Mouse (Mus musculus) neural tube, embryonic 11.5 days (tissue): ENCODE data around the gene Plxdc2. TPM values are rescaled to one million over a fixed set of nuclear protein-coding genes. Genes with fewer than 3 reads are reported as not detected.
A peak's percentile ranks its signal among the peaks of the same experiment; 100 is the strongest.
"Not testable (repeated sequence)": the region's sequence is repeated elsewhere in the genome, so short reads cannot be mapped to it uniquely, and the experiment has no call there.

Experiments used
- ATAC-seq: fragments of 200-750 bp; cut with Nextera tagmentation; 2 replicates; pipeline ENCODE4 v1.8.0; 2017; ENCODE audit warnings: moderate number of reproducible peaks, mild to moderate bottlenecking, moderate TSS enrichment, moderate library complexity; ENCODE audit not compliant: insufficient read depth, low FRiP score, low TSS enrichment
- DNase-seq: peaks from one replicate; pipeline ENCODE4 v3.0.0-alpha.2; 2015; ENCODE audit warnings: low spot score
- H3K27ac ChIP-seq: fragments of 300-500 bp; sonication (generic); 2 replicates; pipeline ENCODE4 v1.5.1; 2014; ENCODE audit warnings: low read depth, mild to moderate bottlenecking, low read length
- H3K27me3 ChIP-seq: fragments of 300-500 bp; sonication (generic); 2 replicates; pipeline ENCODE4 v1.6.1; 2014; ENCODE audit warnings: mild to moderate bottlenecking, low read length, mixed read lengths; ENCODE audit not compliant: control insufficient read depth, insufficient read depth
- H3K36me3 ChIP-seq: fragments of 300-500 bp; sonication (generic); 2 replicates; pipeline ENCODE4 v1.6.1; 2014; ENCODE audit warnings: mild to moderate bottlenecking, low read length, moderate library complexity, mixed read lengths; ENCODE audit not compliant: control insufficient read depth, insufficient read depth
- H3K4me1 ChIP-seq: fragments of 300-500 bp; sonication (generic); 2 replicates; pipeline ENCODE4 v1.6.1; 2014; ENCODE audit warnings: low read length, mixed read lengths; ENCODE audit not compliant: control insufficient read depth, insufficient read depth
- H3K4me2 ChIP-seq: fragments of 300-500 bp; sonication (generic); 2 replicates; pipeline ENCODE4 v1.6.1; 2014; ENCODE audit warnings: low read depth, mild to moderate bottlenecking, moderate library complexity
- H3K4me3 ChIP-seq: fragments of 300-500 bp; sonication (generic); 2 replicates; pipeline ENCODE4 v1.5.1; 2014; ENCODE audit warnings: low read depth, low read length
- H3K9ac ChIP-seq: fragments of 300-500 bp; sonication (generic); 2 replicates; pipeline ENCODE4 v1.6.1; 2014; ENCODE audit warnings: mild to moderate bottlenecking, low read length
- H3K9me3 ChIP-seq: fragments of 300-500 bp; sonication (generic); 2 replicates; pipeline ENCODE4 v1.6.1; 2016; ENCODE audit warnings: low read length; ENCODE audit not compliant: control insufficient read depth
- whole genome bisulfite sequencing: fragments of 180-500 bp; shearing (Covaris S2); extraction: QIAGEN DNeasy Blood & Tissue Kit; methylation state at CpG from one replicate; pipeline ENCODE4 v1.1.7; 2014; 5-methylcytosine and 5-hydroxymethylcytosine counted together
- polyA plus RNA-seq: library from polyadenylated mRNA; unstranded; fragments of >200 nt; fragmentation: Nextera tagmentation; extraction: Ambion mirVana; gene quantifications from 2 replicates; pipeline ENCODE4 v1.2.1, GENCODE M21; 2014

Plxdc2 gene
- polyA plus RNA-seq, 1 experiment from 2014 or later: 22.2 TPM

DNA sequence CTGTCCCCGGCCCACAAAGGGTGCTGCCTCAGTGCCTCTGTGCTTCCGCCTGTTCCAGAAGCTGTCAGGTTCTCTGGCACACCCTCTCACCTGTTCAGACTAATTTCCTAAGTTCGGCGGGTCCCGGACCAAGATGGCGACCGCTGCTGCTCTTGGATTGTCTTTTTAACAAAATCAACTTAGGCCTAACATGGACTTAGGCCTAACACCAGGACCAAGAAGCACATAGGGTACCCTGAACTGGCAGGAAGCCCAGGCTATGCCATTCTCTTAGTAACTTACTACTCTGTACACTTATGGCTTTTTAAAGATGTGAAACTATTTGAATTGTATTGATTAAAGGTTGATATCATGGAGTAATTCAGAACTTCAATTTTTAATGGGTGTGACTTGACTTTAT lies 413.0 kb downstream of the Plxdc2 start:
- not testable (repeated sequence) for H3K9ac ChIP-seq, DNase-seq, H3K27me3 ChIP-seq, H3K4me2 ChIP-seq, H3K4me1 ChIP-seq, H3K4me3 ChIP-seq, ATAC-seq, H3K9me3 ChIP-seq, H3K27ac ChIP-seq, H3K36me3 ChIP-seq
- 98% methylated on average over 5 of the region's 7 CpGs for WGBS

DNA sequence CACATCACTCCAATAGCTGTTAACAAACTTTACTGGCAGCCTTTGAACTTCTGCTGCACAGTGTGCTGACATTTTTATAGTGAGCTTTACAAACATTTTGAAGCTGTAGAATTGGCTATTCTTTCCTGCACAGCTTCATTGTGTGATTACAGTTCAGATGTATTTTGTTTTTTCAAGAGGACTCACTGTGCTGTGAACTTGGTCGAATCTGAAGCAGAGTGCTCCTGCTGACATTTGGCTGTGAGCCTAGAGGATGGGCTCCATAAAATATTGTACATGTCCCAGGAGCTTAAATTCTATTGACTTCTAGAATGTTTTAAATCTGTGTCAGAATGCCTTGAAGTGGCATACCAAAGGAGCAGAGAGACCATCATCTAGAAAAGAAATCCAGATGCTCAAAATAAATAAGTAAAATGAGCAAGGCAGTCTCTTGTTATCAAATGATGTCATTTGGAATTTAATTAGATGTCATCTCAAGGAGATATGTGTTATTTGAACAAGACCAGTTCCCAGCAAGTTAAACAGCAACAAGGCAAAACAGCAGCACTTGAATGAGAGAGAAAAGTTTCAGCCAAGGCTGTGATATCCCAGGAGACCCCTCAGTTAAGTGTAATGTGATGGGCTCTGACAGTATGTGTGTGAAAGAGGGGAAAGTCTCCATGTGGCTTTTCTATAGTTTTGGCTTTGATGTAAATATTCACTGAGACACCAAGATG lies 417.5 kb downstream of the Plxdc2 start:
- 35% methylated on average over 1 of the region's 1 CpGs for WGBS
- Histone ChIP-seq H3K27me3 (no peaks in the 10 kb centered on the region), H3K27ac (no peak overlapping the region), H3K36me3 (no peaks in the 10 kb centered on the region), H3K4me3 (no peak overlapping the region), H3K4me1 (no peaks in the 10 kb centered on the region), H3K4me2 (no peak overlapping the region), H3K9me3 (no peaks in the 10 kb centered on the region), H3K9ac (no peak overlapping the region)
- DNase-seq (no peak), ATAC-seq (peak; percentile 35; the same call in 1 of the 2 replicates)

DNA sequence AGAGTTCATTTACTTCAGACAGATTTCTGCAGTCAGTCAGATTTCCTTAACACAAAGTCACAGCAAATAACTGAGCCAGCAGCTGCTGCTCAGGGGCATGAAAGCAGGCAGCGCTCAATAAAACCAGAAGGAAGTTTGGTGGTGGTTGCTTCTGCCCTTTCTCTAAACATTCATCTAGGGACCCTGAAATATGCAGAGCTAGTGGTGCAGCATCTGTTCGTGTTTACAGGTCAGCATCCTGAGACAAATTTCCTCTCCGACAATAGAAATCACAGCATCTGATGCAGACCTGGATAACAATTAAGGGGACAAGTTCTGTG lies 418.0 kb downstream of the Plxdc2 start:
- no peaks in the 10 kb centered on the region for H3K27me3 ChIP-seq
- H3K9ac ChIP-seq: no peak overlapping the region
- WGBS: 62% methylated on average over 3 of the region's 3 CpGs
- ATAC-seq (no peak), DNase-seq (no peak)
- H3K9me3 ChIP-seq: no peaks in the 10 kb centered on the region
- H3K4me1 ChIP-seq: no peaks in the 10 kb centered on the region
- no peak overlapping the region for H3K4me3 ChIP-seq
- no peak overlapping the region for H3K27ac ChIP-seq
- no peak overlapping the region for H3K4me2 ChIP-seq
- H3K36me3 ChIP-seq: no peaks in the 10 kb centered on the region

- Histone ChIP-seq H3K9ac (no peak overlapping the region), H3K9me3 (no peaks in the 10 kb centered on the region), H3K27me3 (no peaks in the 10 kb centered on the region), H3K4me2 (no peak overlapping the region), H3K4me1 (no peaks in the 10 kb centered on the region), H3K36me3 (no peaks in the 10 kb centered on the region), H3K4me3 (no peak overlapping the region), H3K27ac (no peak overlapping the region)
- no peak for DNase-seq
- no peak for ATAC-seq
These were observed 439.2 kb downstream of the Plxdc2 start for GRCm38 (mm10) chr2:16795283-16795682.
